Mouse (Mus musculus): Measurements from ENCODE around the gene Tango6.

GRCm38 (mm10) chr8:106706194-106706593 is 23.3 kb downstream of the Tango6 start:
- TF ChIP-seq GATA1 (IDR thresholded peaks at IDR 0.05; ENCODE audit: borderline replicate concordance, low read length) (no peak), FLI1 (IDR thresholded peaks at IDR 0.05; ENCODE audit: low read length) (no peak)
